Mouse (Mus musculus) urinary bladder, postnatal 0 days (tissue): ENCODE data around the gene Defb9. TPM values are rescaled to one million over a fixed set of nuclear protein-coding genes. Genes with fewer than 3 reads are reported as not detected.

Experiments used
- polyA plus RNA-seq: library from polyadenylated mRNA; unstranded; fragments of >200 nt; fragmentation: Nextera tagmentation; extraction: Ambion mirVana; gene quantifications from 2 replicates; pipeline ENCODE4 v1.2.1, GENCODE M21; 2015

The Defb9 gene
- not detected in 2 replicates for polyA plus RNA-seq

GRCm38 (mm10) chr8:21885321-21885720 is at the start of gene Defb9:
TSS of gene Defb9 (minus strand) at chr8:21885421.

GRCm38 (mm10) chr8:21932610-21933009 is 47.4 kb upstream of the Defb9 start, which contains the start of gene Defb15:
TSS of gene Defb15 (minus strand) at chr8:21932710.

GRCm38 (mm10) chr8:21906290-21906689 is 21.1 kb upstream of the Defb9 start, which contains the start of gene Defb11:
TSS of gene Defb11 (minus strand) at chr8:21906412.

GRCm38 (mm10) chr8:21858586-21858985 is 26.6 kb downstream of the Defb9 start, which contains the start of gene Defb10:
TSS of gene Defb10 (plus strand) at chr8:21858901.

Other genes with a start within 250 kb of the Defb9 start
- not detected in 2 replicates for gene Defa17, start 229.6 kb downstream of the Defb9 start, polyA plus RNA-seq
- not detected in 2 replicates for gene Defa34, start 219.6 kb downstream of the Defb9 start, polyA plus RNA-seq
- not detected in 2 replicates for gene AY761184, start 181.8 kb downstream of the Defb9 start, polyA plus RNA-seq
- not detected in 2 replicates for gene Defa24, start 150.9 kb downstream of the Defb9 start, polyA plus RNA-seq
- gene Defb50, start 61.9 kb downstream of the Defb9 start, polyA plus RNA-seq = not detected in 2 replicates
- gene Defb2, start 45.5 kb downstream of the Defb9 start, polyA plus RNA-seq = not detected in 2 replicates
- gene Defb10, start 26.5 kb downstream of the Defb9 start, polyA plus RNA-seq = not detected in 2 replicates
- gene Defb11, start 21.0 kb upstream of the Defb9 start, polyA plus RNA-seq = not detected in 2 replicates
- not detected in 2 replicates for gene Defb15, start 47.3 kb upstream of the Defb9 start, polyA plus RNA-seq
- not detected in 2 replicates for gene Defb35, start 52.9 kb upstream of the Defb9 start, polyA plus RNA-seq
- not detected in 2 replicates for gene Defb13, start 61.3 kb upstream of the Defb9 start, polyA plus RNA-seq
- gene Fam90a1a, start 73.3 kb upstream of the Defb9 start, polyA plus RNA-seq = not detected in 2 replicates
- gene Ccdc70, start 84.4 kb upstream of the Defb9 start, polyA plus RNA-seq = not detected in 2 replicates
- 0.08 and 0.10 TPM in 2 replicates for gene Atp7b, start 174.9 kb upstream of the Defb9 start, polyA plus RNA-seq
- 15.9 and 19.1 TPM in 2 replicates for gene Alg11, start 175.3 kb upstream of the Defb9 start, polyA plus RNA-seq
- 0.60 and 0.75 TPM in 2 replicates for gene Nek5, start 239.6 kb upstream of the Defb9 start, polyA plus RNA-seq